10 mouse cellular contexts compared by ENCODE assay signal in genomic region chr5:31047074-31047473, GRCm38 (mm10). TPM values are rescaled to one million over a fixed set of nuclear protein-coding genes. Genes with fewer than 3 reads are reported as not detected.
A peak's percentile ranks its signal among the peaks of the same experiment; 100 is the strongest.
DNase-seq lines count a peak whose midpoint lies in the region; ATAC-seq and TF ChIP-seq lines count a peak whose summit lies in the region.
"Had no signal": no experiment of that assay in that cellular context is flagged by ENCODE, and none has a peak within 500 bp of the region (broad histone marks: within the 10 kb centered on the region; RNA-seq: fewer than 3 reads in every experiment).

No protein-coding gene starts in this region.

- H3K4me3 ChIP-seq in lung, postnatal 0 days (ENCODE audit: low read depth, low read length): no peak overlapping the region; the same call in 1 of the 2 replicates
- no peak overlapping the region; the same call in 1 of the 2 replicates for H3K4me3 ChIP-seq in forebrain, embryonic 11.5 days (ENCODE audit: low read depth, low read length)
- peak overlapping the region; percentile 75 for H3K4me3 ChIP-seq in limb, embryonic 14.5 days (replicated peaks; ENCODE audit: low read length)
- peak overlapping the region; percentile 58 for H3K4me3 ChIP-seq in stomach, embryonic 16.5 days (replicated peaks; ENCODE audit: low read length)

- H3K4me1 ChIP-seq in lung, postnatal 0 days (ENCODE audit: insufficient read depth, low read depth, low read length): peaks cover 4% of the 10 kb centered on the region
- no peaks in the 10 kb centered on the region for H3K4me1 ChIP-seq in forebrain, embryonic 11.5 days (replicated peaks; ENCODE audit: control insufficient read depth, insufficient read depth, low read length)
- H3K4me1 ChIP-seq in limb, embryonic 14.5 days (ENCODE audit: control insufficient read depth, insufficient read depth, low read length): peaks cover 4% of the 10 kb centered on the region; the same call in 1 of the 2 replicates
- peaks cover 7% of the 10 kb centered on the region; the same call in 1 of the 2 replicates for H3K4me1 ChIP-seq in stomach, embryonic 16.5 days (ENCODE audit: control insufficient read depth, insufficient read depth, low read length)

- no peak overlapping the region for H3K9ac ChIP-seq in lung, postnatal 0 days (replicated peaks; ENCODE audit: low read depth)
- H3K9ac ChIP-seq in forebrain, embryonic 11.5 days (ENCODE audit: low read length): peak overlapping the region; percentile 73
- no peak overlapping the region for H3K9ac ChIP-seq in limb, embryonic 14.5 days (ENCODE audit: low read depth, low read length, severe bottlenecking)
- peak overlapping the region; percentile 79; the same call in 1 of the 2 replicates for H3K9ac ChIP-seq in stomach, embryonic 16.5 days (ENCODE audit: low read length)

- no peak for DNase-seq in lung, postnatal 0 days (ENCODE audit: low spot score)
- no peak for DNase-seq in lung, postnatal 14 days
- no peak for DNase-seq in forebrain, embryonic 11.5 days (ENCODE audit: low spot score)
- no peak for DNase-seq in limb, embryonic 14.5 days (ENCODE audit: low spot score)
- DNase-seq in right cerebral cortex, postnatal 4 days: no peak
- no peak for DNase-seq in adrenal gland, postnatal 4 days (ENCODE audit: low spot score in 2 of 2)
- DNase-seq in frontal cortex, postnatal 25 days (ENCODE audit: low spot score in 2 of 2): no peak
- DNase-seq: adrenal gland, adult 8-10 months; thymus, postnatal 36 days had no signal

- TF ChIP-seq EP300 in lung, postnatal 0 days (IDR thresholded peaks at IDR 0.05): no peak

- 0 out of 2 replicates have a peak overlapping the region, but pooled peaks have one; percentile 76 for H3K4me2 ChIP-seq in lung, postnatal 0 days (replicated peaks; ENCODE audit: low read depth, low read length)
- peak overlapping the region; percentile 87 for H3K4me2 ChIP-seq in forebrain, embryonic 11.5 days (ENCODE audit: low read depth, low read length, severe bottlenecking)
- H3K4me2 ChIP-seq in limb, embryonic 14.5 days (replicated peaks; ENCODE audit: low read depth, low read length, severe bottlenecking): peak overlapping the region; percentile 75
- H3K4me2 ChIP-seq in stomach, embryonic 16.5 days (ENCODE audit: low read depth, low read length): peak overlapping the region; percentile 71

- TF ChIP-seq CTCF in lung, postnatal 0 days (IDR thresholded peaks at IDR 0.05): no peak

- 65% methylated on average over 5 of the region's 5 CpGs for WGBS in lung, postnatal 0 days
- 80% methylated on average over 5 of the region's 5 CpGs for WGBS in forebrain, embryonic 11.5 days
- 80% methylated on average over 5 of the region's 5 CpGs for WGBS in limb, embryonic 14.5 days
- WGBS in stomach, embryonic 16.5 days: 67% methylated on average over 5 of the region's 5 CpGs

- no peaks in the 10 kb centered on the region for H3K9me3 ChIP-seq in lung, postnatal 0 days (ENCODE audit: low read length)
- H3K9me3 ChIP-seq in forebrain, embryonic 11.5 days (ENCODE audit: control insufficient read depth, low read length): no peaks in the 10 kb centered on the region
- H3K9me3 ChIP-seq in limb, embryonic 14.5 days (ENCODE audit: control insufficient read depth, low read length): no peaks in the 10 kb centered on the region
- H3K9me3 ChIP-seq in stomach, embryonic 16.5 days (replicated peaks; ENCODE audit: control insufficient read depth, low read length): no peaks in the 10 kb centered on the region

- no peak for ATAC-seq in lung, postnatal 0 days
- ATAC-seq in forebrain, embryonic 11.5 days (replicated peaks; ENCODE audit: low FRiP score): no peak
- ATAC-seq in limb, embryonic 14.5 days (ENCODE audit: low FRiP score, low read depth): no peak
- no peak for ATAC-seq in stomach, embryonic 16.5 days (ENCODE audit: insufficient read depth, low FRiP score)

- H3K36me3 ChIP-seq in lung, postnatal 0 days (ENCODE audit: insufficient read depth, low read length): no peaks in the 10 kb centered on the region
- no peaks in the 10 kb centered on the region for H3K36me3 ChIP-seq in forebrain, embryonic 11.5 days (ENCODE audit: control insufficient read depth, insufficient read depth, low read length)
- peaks cover 15% of the 10 kb centered on the region; the same call in 1 of the 2 replicates for H3K36me3 ChIP-seq in limb, embryonic 14.5 days (ENCODE audit: control insufficient read depth, insufficient read depth, low read length)
- H3K36me3 ChIP-seq in stomach, embryonic 16.5 days (ENCODE audit: control insufficient read depth, insufficient read depth, low read length): no peaks in the 10 kb centered on the region

- TF ChIP-seq POLR2A in limb, embryonic 14.5 days (IDR thresholded peaks at IDR 0.05; ENCODE audit: borderline replicate concordance, extremely low read depth, insufficient read depth, insufficient read length): no peak

- no peak overlapping the region for H3K27ac ChIP-seq in lung, postnatal 0 days (ENCODE audit: low read length)
- no peak overlapping the region for H3K27ac ChIP-seq in forebrain, embryonic 11.5 days (ENCODE audit: low read depth, low read length)
- H3K27ac ChIP-seq in limb, embryonic 14.5 days (replicated peaks; ENCODE audit: low read depth, low read length): no peak overlapping the region
- no peak overlapping the region for H3K27ac ChIP-seq in stomach, embryonic 16.5 days (ENCODE audit: low read length)

- no peaks in the 10 kb centered on the region for H3K27me3 ChIP-seq in lung, postnatal 0 days (replicated peaks; ENCODE audit: insufficient read depth, low read length)
- no peaks in the 10 kb centered on the region for H3K27me3 ChIP-seq in forebrain, embryonic 11.5 days (ENCODE audit: control insufficient read depth, insufficient read depth, low read length)
- H3K27me3 ChIP-seq in limb, embryonic 14.5 days (ENCODE audit: control insufficient read depth, insufficient read depth, low read length): no peaks in the 10 kb centered on the region
- no peaks in the 10 kb centered on the region for H3K27me3 ChIP-seq in stomach, embryonic 16.5 days (ENCODE audit: control insufficient read depth, insufficient read depth, low read length)

RNA-seq across cellular contexts. Expression of gene Atraid, which starts 1.0 kb away (rescaled TPM):
- 260 and 289 TPM in 2 replicates for polyA plus RNA-seq in lung, postnatal 0 days (2015; fragmentation: Nextera tagmentation; extraction: Ambion mirVana)
- 81.8 and 86.4 TPM in 2 replicates for polyA plus RNA-seq in forebrain, embryonic 11.5 days (2014; fragmentation: Nextera tagmentation; extraction: Ambion mirVana)
- 134 and 151 TPM in 2 replicates for polyA plus RNA-seq in limb, embryonic 14.5 days (2012; rRNA removed)
- polyA plus RNA-seq in limb, embryonic 14.5 days (2014; fragmentation: Nextera tagmentation; extraction: Ambion mirVana): 190 and 200 TPM in 2 replicates
- 163 and 167 TPM in 2 replicates for polyA plus RNA-seq in stomach, embryonic 16.5 days (2015; fragmentation: Nextera tagmentation; extraction: Ambion mirVana)
- total RNA-seq in adrenal gland, postnatal 4 days (2021): 100 to 1,000 TPM; 109 to 115 TPM

RNA-seq across cellular contexts. Expression of gene Slc5a6, which starts 1.6 kb away (rescaled TPM):
- 3.4 and 3.6 TPM in 2 replicates for polyA plus RNA-seq in lung, postnatal 0 days (2015; fragmentation: Nextera tagmentation; extraction: Ambion mirVana)
- polyA plus RNA-seq in forebrain, embryonic 11.5 days (2014; fragmentation: Nextera tagmentation; extraction: Ambion mirVana): 10.8 and 10.9 TPM in 2 replicates
- 25.3 and 33.9 TPM in 2 replicates for polyA plus RNA-seq in limb, embryonic 14.5 days (2012; rRNA removed)
- 11.0 and 11.4 TPM in 2 replicates for polyA plus RNA-seq in limb, embryonic 14.5 days (2014; fragmentation: Nextera tagmentation; extraction: Ambion mirVana)
- polyA plus RNA-seq in stomach, embryonic 16.5 days (2015; fragmentation: Nextera tagmentation; extraction: Ambion mirVana): 9.5 and 10.3 TPM in 2 replicates
- total RNA-seq in adrenal gland, postnatal 4 days (2021): 10 to 100 TPM; 18.8 to 20.9 TPM

RNA-seq across cellular contexts. Expression of gene Cad, which starts 7.5 kb away (rescaled TPM):
- 4.1 and 4.2 TPM in 2 replicates for polyA plus RNA-seq in lung, postnatal 0 days (2015; fragmentation: Nextera tagmentation; extraction: Ambion mirVana)
- polyA plus RNA-seq in forebrain, embryonic 11.5 days (2014; fragmentation: Nextera tagmentation; extraction: Ambion mirVana): 44.3 and 55.4 TPM in 2 replicates
- polyA plus RNA-seq in limb, embryonic 14.5 days (2012; rRNA removed): 49.1 and 62.5 TPM in 2 replicates
- polyA plus RNA-seq in limb, embryonic 14.5 days (2014; fragmentation: Nextera tagmentation; extraction: Ambion mirVana): 28.3 and 29.4 TPM in 2 replicates
- 26.0 and 26.8 TPM in 2 replicates for polyA plus RNA-seq in stomach, embryonic 16.5 days (2015; fragmentation: Nextera tagmentation; extraction: Ambion mirVana)
- total RNA-seq in adrenal gland, postnatal 4 days (2021): 10 to 100 TPM; 33.0 to 40.2 TPM

RNA-seq across cellular contexts. Expression of gene Dnajc5g, which starts 59.0 kb away (rescaled TPM):
- not detected in 2 replicates for polyA plus RNA-seq in lung, postnatal 0 days (2015; fragmentation: Nextera tagmentation; extraction: Ambion mirVana)
- polyA plus RNA-seq in forebrain, embryonic 11.5 days (2014; fragmentation: Nextera tagmentation; extraction: Ambion mirVana): not detected in 2 replicates
- polyA plus RNA-seq in limb, embryonic 14.5 days (2012; rRNA removed): not detected in 2 replicates
- not detected in 2 replicates for polyA plus RNA-seq in limb, embryonic 14.5 days (2014; fragmentation: Nextera tagmentation; extraction: Ambion mirVana)
- not detected in 2 replicates for polyA plus RNA-seq in stomach, embryonic 16.5 days (2015; fragmentation: Nextera tagmentation; extraction: Ambion mirVana)
- not detected for total RNA-seq in adrenal gland, postnatal 4 days (2021)
- total RNA-seq: adrenal gland, adult 8-10 months had no signal

Comparison
In these comparisons a context has a peak if more than half of its experiments do, and no peak if none do; other contexts are left out.
1. H3K4me3 ChIP-seq: peak in limb, embryonic 14.5 days (single experiment) and stomach, embryonic 16.5 days (single experiment); none in lung, postnatal 0 days (single experiment) and forebrain, embryonic 11.5 days (single experiment).
2. H3K9ac ChIP-seq: peak in forebrain, embryonic 11.5 days (single experiment) and stomach, embryonic 16.5 days (single experiment); none in lung, postnatal 0 days (single experiment) and limb, embryonic 14.5 days (single experiment).
3. Peak in every context shown above with its lines, with median percentiles within 50 percentile points of each other: H3K4me2 ChIP-seq.